Mouse (Mus musculus) midbrain, postnatal 0 days (tissue): ENCODE results near the gene Psen1. TPM values are rescaled to one million over a fixed set of nuclear protein-coding genes. Genes with fewer than 3 reads are reported as not detected.

Experiments
- ATAC-seq: fragments of 200-750 bp; cut with Nextera tagmentation; 2 replicates; pipeline ENCODE4 v1.8.0; 2017; ENCODE audit warnings: moderate number of reproducible peaks, mild to moderate bottlenecking, moderate TSS enrichment, moderate library complexity; ENCODE audit not compliant: low FRiP score
- DNase-seq: peaks from one replicate; pipeline ENCODE4 v3.0.0-alpha.2; 2015; ENCODE audit warnings: low spot score
- H3K27ac ChIP-seq: fragments of 300-500 bp; sonication (generic); 2 replicates; pipeline ENCODE4 v1.5.1; 2014; ENCODE audit warnings: low read depth, mild to moderate bottlenecking, low read length, mixed read lengths
- H3K27me3 ChIP-seq: fragments of 300-500 bp; sonication (generic); 2 replicates; pipeline ENCODE4 v1.6.1; 2014; ENCODE audit warnings: low read length, control low read depth, mixed read lengths; ENCODE audit not compliant: insufficient read depth
- H3K36me3 ChIP-seq: fragments of 300-500 bp; sonication (generic); 2 replicates; pipeline ENCODE4 v1.6.1; 2014; ENCODE audit warnings: low read length, control low read depth, mixed read lengths; ENCODE audit not compliant: insufficient read depth
- H3K4me1 ChIP-seq: fragments of 300-500 bp; sonication (generic); 2 replicates; pipeline ENCODE4 v1.6.1; 2014; ENCODE audit warnings: mild to moderate bottlenecking, control low read depth, antibody characterized with exemption, low read length, mixed read lengths; ENCODE audit not compliant: insufficient read depth
- H3K4me2 ChIP-seq: fragments of 300-500 bp; sonication (generic); 2 replicates; pipeline ENCODE4 v1.6.1; 2014; ENCODE audit warnings: low read depth, mild to moderate bottlenecking, low read length, mixed read lengths; ENCODE audit not compliant: poor library complexity, severe bottlenecking
- H3K4me3 ChIP-seq: fragments of 300-500 bp; sonication (generic); 2 replicates; pipeline ENCODE4 v1.5.1; 2014; ENCODE audit warnings: low read depth, mild to moderate bottlenecking, low read length, moderate library complexity
- H3K9ac ChIP-seq: fragments of 300-500 bp; sonication (generic); replicated peaks from 2 replicates; pipeline ENCODE4 v1.6.1; 2014; ENCODE audit warnings: mild to moderate bottlenecking, low read length, moderate library complexity, mixed read lengths; ENCODE audit not compliant: poor library complexity, severe bottlenecking
- H3K9me3 ChIP-seq: fragments of 300-500 bp; sonication (generic); 2 replicates; pipeline ENCODE4 v1.6.1; 2016; ENCODE audit warnings: low read length, control low read depth
- CTCF ChIP-seq: IDR thresholded peaks from 2 replicates; pipeline ENCODE4 v1.5.1; 2016; ENCODE audit warnings: antibody characterized with exemption, mild to moderate bottlenecking
- WGBS: fragments of 180-500 bp; shearing (Covaris S2); extraction: QIAGEN DNeasy Blood & Tissue Kit; methylation state at CpG from one replicate; pipeline ENCODE4 v1.1.7; 2014; 5-methylcytosine and 5-hydroxymethylcytosine counted together
- polyA plus RNA-seq: library from polyadenylated mRNA; unstranded; fragments of >200 nt; fragmentation: Nextera tagmentation; extraction: Ambion mirVana; gene quantifications from 2 replicates; pipeline ENCODE4 v1.2.1, GENCODE M21; 2015
- total RNA-seq: library from RNA; depleted of rRNA; stranded (reverse); fragments of >200 nt; gene quantifications from 2 replicates; pipeline ENCODE4 v1.2.3, GENCODE M21; 2014

The Psen1 gene
- total and polyA plus RNA-seq, 2 experiments from 2014 or later = 57.1 to 64.6 TPM

DNA sequence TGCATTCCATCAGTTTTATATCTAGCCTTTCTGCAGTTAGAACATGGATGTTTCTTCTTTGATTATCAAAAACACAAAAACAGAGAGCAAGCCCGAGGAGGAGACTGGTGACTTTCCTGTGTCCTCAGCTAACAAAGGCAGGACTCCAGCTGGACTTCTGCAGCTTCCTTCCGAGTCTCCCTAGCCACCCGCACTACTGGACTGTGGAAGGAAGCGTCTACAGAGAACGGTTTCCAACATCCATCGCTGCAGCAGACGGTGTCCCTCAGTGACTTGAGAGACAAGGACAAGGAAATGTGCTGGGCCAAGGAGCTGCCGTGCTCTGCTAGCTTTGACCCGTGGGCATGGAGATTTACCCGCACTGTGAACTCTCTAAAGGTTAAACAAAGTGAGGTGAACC is 46.1 kb downstream of the Psen1 start:
- TF ChIP-seq CTCF = no peak
- H3K27me3 ChIP-seq = no peaks in the 10 kb centered on the region
- ATAC-seq (no peak), DNase-seq (no peak)
- H3K9me3 ChIP-seq = no peaks in the 10 kb centered on the region
- H3K27ac ChIP-seq = no peak overlapping the region
- H3K9ac ChIP-seq = no peak overlapping the region
- H3K4me3 ChIP-seq = no peak overlapping the region
- H3K4me1 ChIP-seq = no peaks in the 10 kb centered on the region
- no peak overlapping the region for H3K4me2 ChIP-seq
- H3K36me3 ChIP-seq = peaks cover 42% of the 10 kb centered on the region
- 92% methylated on average over 10 of the region's 10 CpGs for WGBS

DNA sequence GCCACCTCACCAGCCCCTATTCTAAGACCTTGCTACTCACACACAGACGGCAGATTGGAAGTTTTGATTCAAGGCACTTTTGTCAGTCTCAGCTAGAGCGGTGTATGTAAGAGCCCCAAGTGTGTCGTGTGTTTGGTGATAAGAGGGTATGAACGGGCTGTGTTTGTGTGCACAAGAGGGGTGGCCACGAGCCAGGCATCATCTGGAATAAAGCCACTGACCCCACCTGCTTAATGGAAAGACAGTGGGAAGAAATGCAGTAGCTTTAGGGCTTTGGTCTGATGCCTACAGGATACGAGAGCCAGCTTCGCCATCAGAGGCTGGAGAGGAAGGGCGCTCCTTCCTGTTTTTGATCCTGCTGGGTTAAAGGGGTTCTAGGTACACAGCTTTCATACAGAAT is 48.3 kb downstream of the Psen1 start:
- TF ChIP-seq CTCF = no peak

GRCm38 (mm10) chr12:83738651-83739050 is 50.7 kb downstream of the Psen1 start:
- Histone ChIP-seq H3K27me3 (no peaks in the 10 kb centered on the region), H3K4me3 (no peak overlapping the region), H3K27ac (no peak overlapping the region), H3K9ac (no peak overlapping the region), H3K36me3 (peaks cover 12% of the 10 kb centered on the region; the same call in 1 of the 2 replicates), H3K4me2 (no peak overlapping the region), H3K9me3 (no peaks in the 10 kb centered on the region), H3K4me1 (no peaks in the 10 kb centered on the region)
- ATAC-seq (no peak), DNase-seq (no peak)
- no peak for TF ChIP-seq CTCF
- 94% methylated on average over 1 of the region's 1 CpGs for WGBS

More for the DNA sequence above, 48.3 kb downstream of the Psen1 start:
- Histone ChIP-seq H3K4me2 (no peak overlapping the region), H3K27me3 (no peaks in the 10 kb centered on the region), H3K9me3 (no peaks in the 10 kb centered on the region), H3K9ac (no peak overlapping the region), H3K4me1 (no peaks in the 10 kb centered on the region), H3K4me3 (no peak overlapping the region), H3K36me3 (peaks cover 31% of the 10 kb centered on the region), H3K27ac (no peak overlapping the region)
- DNase-seq = no peak
- ATAC-seq = no peak
- 80% methylated on average over 8 of the region's 8 CpGs for WGBS

GRCm38 (mm10) chr12:83741722-83742121 is 53.8 kb downstream of the Psen1 start:
- Histone ChIP-seq H3K4me1 (no peaks in the 10 kb centered on the region), H3K9ac (no peak overlapping the region), H3K27me3 (no peaks in the 10 kb centered on the region), H3K4me3 (no peak overlapping the region), H3K9me3 (no peaks in the 10 kb centered on the region), H3K36me3 (no peaks in the 10 kb centered on the region), H3K27ac (no peak overlapping the region), H3K4me2 (no peak overlapping the region)
- no peak for TF ChIP-seq CTCF
- WGBS = 80% methylated on average over 5 of the region's 5 CpGs
- no peak for ATAC-seq
- DNase-seq = no peak

GRCm38 (mm10) chr12:83742834-83743233 is 54.9 kb downstream of the Psen1 start:
- H3K9me3 ChIP-seq = no peaks in the 10 kb centered on the region
- ATAC-seq = no peak
- no peak overlapping the region for H3K4me3 ChIP-seq
- H3K27me3 ChIP-seq = no peaks in the 10 kb centered on the region
- H3K9ac ChIP-seq = no peak overlapping the region
- WGBS = 83% methylated on average over 4 of the region's 4 CpGs
- no peak overlapping the region for H3K27ac ChIP-seq
- DNase-seq = no peak
- H3K4me2 ChIP-seq = no peak overlapping the region
- no peaks in the 10 kb centered on the region for H3K4me1 ChIP-seq
- no peak for TF ChIP-seq CTCF
- H3K36me3 ChIP-seq = no peaks in the 10 kb centered on the region

DNA sequence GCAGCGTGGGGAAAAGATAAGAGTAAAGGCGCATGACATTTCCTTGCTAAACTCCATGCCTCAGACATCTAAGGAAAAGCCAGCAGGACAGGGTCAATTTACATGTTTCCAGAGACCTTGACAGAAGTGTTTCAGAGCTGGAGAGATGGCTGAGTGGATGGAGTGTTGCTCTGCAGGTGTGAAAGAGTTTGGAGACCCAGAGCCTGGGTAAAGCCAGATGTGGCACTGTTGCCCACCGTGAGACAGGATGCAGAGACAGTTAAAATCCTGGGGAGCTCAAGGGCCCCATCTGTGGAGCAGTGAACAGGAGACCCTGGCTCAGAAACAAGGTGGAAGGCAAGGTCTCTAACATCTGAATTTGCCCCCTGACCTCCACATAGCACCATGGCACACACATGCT is 55.8 kb downstream of the Psen1 start:
- TF ChIP-seq CTCF = no peak
- no peak overlapping the region for H3K4me3 ChIP-seq
- no peaks in the 10 kb centered on the region for H3K27me3 ChIP-seq
- ATAC-seq = no peak
- H3K4me2 ChIP-seq = no peak overlapping the region
- H3K36me3 ChIP-seq = no peaks in the 10 kb centered on the region
- no peak overlapping the region for H3K27ac ChIP-seq
- H3K9ac ChIP-seq = no peak overlapping the region
- H3K9me3 ChIP-seq = no peaks in the 10 kb centered on the region
- H3K4me1 ChIP-seq = no peaks in the 10 kb centered on the region
- no peak for DNase-seq
- 73% methylated on average over 3 of the region's 3 CpGs for WGBS

DNA sequence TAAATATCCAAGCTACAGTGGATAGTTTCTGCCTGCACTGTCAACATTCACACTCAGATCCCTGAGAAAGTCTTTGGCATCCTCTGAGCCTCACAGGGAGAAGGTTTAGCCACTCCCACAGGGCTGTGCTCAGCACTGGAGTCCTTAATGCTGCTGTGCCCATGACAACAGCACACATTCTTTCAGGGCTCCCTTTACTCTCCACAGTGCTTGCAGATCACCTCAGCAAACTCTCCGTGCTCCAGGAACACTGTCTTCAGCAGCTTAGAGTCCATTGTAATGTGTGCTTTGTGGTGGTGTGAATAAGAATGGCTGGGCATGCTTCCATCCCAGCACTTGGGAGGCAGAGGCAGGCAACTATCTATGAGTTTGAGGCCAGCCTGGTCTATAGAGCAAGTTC is 61.2 kb downstream of the Psen1 start:
- Histone ChIP-seq H3K4me1 (no peaks in the 10 kb centered on the region), H3K36me3 (no peaks in the 10 kb centered on the region), H3K27ac (no peak overlapping the region), H3K27me3 (no peaks in the 10 kb centered on the region), H3K4me2 (no peak overlapping the region), H3K4me3 (no peak overlapping the region), H3K9me3 (no peaks in the 10 kb centered on the region), H3K9ac (no peak overlapping the region)
- no peak for ATAC-seq
- no peak for DNase-seq
- WGBS = 31% methylated on average over 1 of the region's 1 CpGs
- TF ChIP-seq CTCF = no peak
